Mouse (Mus musculus) liver, adult 2 months (tissue): ENCODE results near the gene Prkce. TPM values are rescaled to one million over a fixed set of nuclear protein-coding genes. Genes with fewer than 3 reads are reported as not detected.
A peak's percentile ranks its signal among the peaks of the same experiment; 100 is the strongest.

Source experiments
- DNase-seq: peaks from one replicate; pipeline ENCODE4 v3.0.0-alpha.2; 2011; ENCODE audit warnings: low read depth, low spot score; ENCODE audit errors: extremely low read depth
- H3K27ac ChIP-seq: fragments of 200-500 bp; replicated peaks from 2 replicates; pipeline ENCODE4 v1.5.1; 2012; ENCODE audit warnings: low read depth, mild to moderate bottlenecking, control low read depth, inconsistent platforms, low read length; ENCODE audit not compliant: insufficient read depth
- H3K27me3 ChIP-seq: fragments of 200-500 bp; 2 replicates; pipeline ENCODE4 v1.6.1; 2012; ENCODE audit warnings: mild to moderate bottlenecking, moderate library complexity, low read length, inconsistent platforms; ENCODE audit not compliant: control insufficient read depth, insufficient read depth
- H3K36me3 ChIP-seq: fragments of 200-500 bp; 2 replicates; pipeline ENCODE4 v1.6.1; 2012; ENCODE audit warnings: low read length, inconsistent platforms; ENCODE audit not compliant: control insufficient read depth, insufficient read depth
- H3K4me1 ChIP-seq: fragments of 200-500 bp; 2 replicates; pipeline ENCODE4 v1.6.1; 2011; ENCODE audit warnings: low read length; ENCODE audit not compliant: control insufficient read depth, insufficient read depth
- H3K4me3 ChIP-seq: fragments of 200-500 bp; 2 replicates; pipeline ENCODE4 v1.5.1; 2011; ENCODE audit warnings: low read depth, mild to moderate bottlenecking, control low read depth, low read length, moderate library complexity; ENCODE audit not compliant: insufficient read depth
- H3K79me2 ChIP-seq: fragments of 200-500 bp; 2 replicates; pipeline ENCODE4 v1.6.1; 2012; ENCODE audit warnings: inconsistent platforms, mild to moderate bottlenecking, low read length, moderate library complexity; ENCODE audit not compliant: control insufficient read depth, insufficient read depth
- H3K9ac ChIP-seq: fragments of 200-500 bp; 2 replicates; pipeline ENCODE4 v1.6.1; 2012; ENCODE audit warnings: low read depth, mild to moderate bottlenecking, control low read depth, inconsistent platforms, low read length
- CTCF ChIP-seq: fragments of 200-500 bp; IDR thresholded peaks from 2 replicates; pipeline ENCODE4 v1.5.1; 2011; ENCODE audit warnings: low read depth, low read length, control low read depth
- POLR2A ChIP-seq: fragments of 200-500 bp; IDR thresholded peaks from 2 replicates; pipeline ENCODE4 v1.6.1; 2011; ENCODE audit warnings: low read length, control low read depth; ENCODE audit not compliant: insufficient read depth; ENCODE audit errors: extremely low read depth
- WGBS: fragments of 180-500 bp; shearing (Covaris S2); methylation state at CpG from one replicate; pipeline ENCODE4 v1.1.7; 2018; 5-methylcytosine and 5-hydroxymethylcytosine counted together
- polyA plus RNA-seq: library from polyadenylated mRNA; depleted of rRNA; stranded (reverse); fragments of >200 nt; gene quantifications from 2 replicates; pipeline ENCODE4 v1.2.3, GENCODE M21; 2012
- total RNA-seq: library from RNA; depleted of rRNA; stranded (reverse); fragments of >200 nt; gene quantifications from 2 replicates; pipeline ENCODE4 v1.2.3, GENCODE M21; 2014

Prkce gene
- total and polyA plus RNA-seq, 2 experiments, result 2.0 to 6.4 TPM

- Histone ChIP-seq H3K4me1 (peaks cover 8% of the 10 kb centered on the region), H3K9ac (no peak overlapping the region), H3K27me3 (no peaks in the 10 kb centered on the region), H3K79me2 (peaks cover 5% of the 10 kb centered on the region; the same call in 1 of the 2 replicates), H3K36me3 (no peaks in the 10 kb centered on the region), H3K4me3 (no peak overlapping the region), H3K27ac (no peak overlapping the region)
- DNase-seq, result no peak
- TF ChIP-seq CTCF, result no peak
- 91% methylated on average over 12 of the region's 12 CpGs for WGBS
Measured at GRCm38 (mm10) chr17:86352247-86353037, 184.9 kb downstream of the Prkce start.

GRCm38 (mm10) chr17:86353679-86354078, 186.1 kb downstream of the Prkce start:
- TF ChIP-seq CTCF, result no peak
- H3K79me2 ChIP-seq, result no peaks in the 10 kb centered on the region
- peaks cover 12% of the 10 kb centered on the region for H3K4me1 ChIP-seq
- no peak for DNase-seq
- no peak overlapping the region for H3K4me3 ChIP-seq
- H3K36me3 ChIP-seq, result no peaks in the 10 kb centered on the region
- no peaks in the 10 kb centered on the region for H3K27me3 ChIP-seq
- no peak overlapping the region for H3K27ac ChIP-seq
- 77% methylated on average over 4 of the region's 4 CpGs for WGBS
- no peak overlapping the region for H3K9ac ChIP-seq

DNA sequence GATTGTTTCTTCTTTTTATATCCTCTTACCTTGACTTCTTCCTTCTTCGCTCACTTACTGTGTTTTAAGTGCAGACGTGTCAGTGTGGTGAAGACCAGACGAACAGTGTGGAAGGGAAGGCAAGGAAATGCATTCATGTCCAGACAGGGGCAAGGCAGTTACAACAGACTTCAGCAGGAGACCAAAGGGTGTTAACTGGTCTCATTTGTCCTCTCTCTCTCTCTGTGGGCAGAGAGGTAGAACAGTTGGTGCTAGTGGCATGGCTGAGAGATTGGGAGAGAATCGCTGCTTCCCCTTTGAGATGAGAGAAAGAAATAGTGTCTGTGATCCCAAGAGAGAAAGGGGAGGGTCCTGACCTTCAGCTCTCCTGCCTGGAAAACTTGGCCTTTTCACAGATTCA, 186.5 kb downstream of the Prkce start:
- Histone ChIP-seq H3K27me3 (no peaks in the 10 kb centered on the region), H3K4me1 (peaks cover 12% of the 10 kb centered on the region), H3K4me3 (no peak overlapping the region), H3K79me2 (no peaks in the 10 kb centered on the region; the same call in 1 of the 2 replicates), H3K27ac (no peak overlapping the region), H3K9ac (no peak overlapping the region), H3K36me3 (no peaks in the 10 kb centered on the region)
- no peak for DNase-seq
- TF ChIP-seq CTCF, result no peak
- TF ChIP-seq POLR2A, result no peak
- 91% methylated on average over 4 of the region's 4 CpGs for WGBS

GRCm38 (mm10) chr17:86354896-86355295, 187.3 kb downstream of the Prkce start:
- Histone ChIP-seq H3K36me3 (no peaks in the 10 kb centered on the region), H3K27me3 (no peaks in the 10 kb centered on the region), H3K4me1 (peaks cover 12% of the 10 kb centered on the region), H3K4me3 (no peak overlapping the region), H3K27ac (no peak overlapping the region), H3K9ac (no peak overlapping the region), H3K79me2 (no peaks in the 10 kb centered on the region; the same call in 1 of the 2 replicates)
- WGBS, result 86% methylated on average over 3 of the region's 3 CpGs
- DNase-seq, result no peak
- no peak for TF ChIP-seq CTCF
- no peak for TF ChIP-seq POLR2A

- no peaks in the 10 kb centered on the region for H3K36me3 ChIP-seq
- H3K4me3 ChIP-seq, result no peak overlapping the region
- DNase-seq, result peak; percentile 37
- TF ChIP-seq POLR2A (no peak), CTCF (no peak)
- no peaks in the 10 kb centered on the region; the same call in 1 of the 2 replicates for H3K79me2 ChIP-seq
- 29% methylated on average over 2 of the region's 2 CpGs for WGBS
- no peak overlapping the region for H3K9ac ChIP-seq
- no peak overlapping the region for H3K27ac ChIP-seq
- peaks cover 12% of the 10 kb centered on the region for H3K4me1 ChIP-seq
- H3K27me3 ChIP-seq, result no peaks in the 10 kb centered on the region
Measured at GRCm38 (mm10) chr17:86355318-86355717, 187.7 kb downstream of the Prkce start.

- H3K27ac ChIP-seq, result peak overlapping the region; percentile 13
- no peak for TF ChIP-seq POLR2A
- no peak for TF ChIP-seq CTCF
Measured at GRCm38 (mm10) chr17:86355772-86356451, 188.3 kb downstream of the Prkce start.

More at GRCm38 (mm10) chr17:86355772-86356451, 188.3 kb downstream of the Prkce start:
- H3K4me1 ChIP-seq, result peaks cover 12% of the 10 kb centered on the region
- peak; percentile 74 for DNase-seq
- no peaks in the 10 kb centered on the region; the same call in 1 of the 2 replicates for H3K79me2 ChIP-seq
- no peaks in the 10 kb centered on the region for H3K36me3 ChIP-seq
- H3K9ac ChIP-seq, result no peak overlapping the region
- 53% methylated on average over 7 of the region's 7 CpGs for WGBS
- H3K27me3 ChIP-seq, result no peaks in the 10 kb centered on the region
- no peak overlapping the region for H3K4me3 ChIP-seq
